Mouse (Mus musculus) cerebellum, adult 2 months (tissue): ENCODE measurements around the gene Krtap3-3.

Experiments
- CTCF ChIP-seq: fragments of 200-500 bp; IDR thresholded peaks from 2 replicates; pipeline ENCODE4 v1.5.1; 2011; ENCODE audit warnings: low read depth, mild to moderate bottlenecking, control low read depth, low read length, moderate library complexity, borderline replicate concordance; ENCODE audit not compliant: insufficient read depth
- POLR2A ChIP-seq: fragments of 200-500 bp; IDR thresholded peaks from 2 replicates; pipeline ENCODE4 v1.6.1; 2011; ENCODE audit warnings: low read length, control low read depth, borderline replicate concordance; ENCODE audit not compliant: insufficient read depth

DNA sequence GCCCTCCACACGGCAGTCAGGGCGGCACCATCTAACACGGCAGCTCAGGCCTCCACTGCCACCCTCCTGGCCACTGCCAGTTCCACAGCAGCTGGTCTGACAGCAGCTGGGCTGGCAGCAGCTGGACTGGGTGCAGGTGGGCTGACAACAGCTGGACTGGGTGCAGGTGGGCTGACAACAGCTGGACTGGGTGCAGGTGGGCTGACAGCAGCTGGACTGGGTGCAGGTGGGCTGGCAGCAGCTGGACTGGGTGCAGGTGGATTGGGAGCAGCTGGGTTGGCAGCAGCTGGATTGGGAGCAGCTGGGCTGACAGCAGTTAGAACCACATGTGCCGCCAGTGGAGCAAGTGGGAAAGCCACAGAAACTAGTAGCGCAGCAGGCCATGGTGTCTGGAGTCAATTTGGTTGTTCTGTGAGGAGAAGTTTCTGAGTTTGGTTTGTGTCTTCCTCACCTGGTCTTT is 32.6 kb upstream of the Krtap3-3 start, which contains the start of gene Krtap1-4:
- TF ChIP-seq CTCF (no peak), POLR2A (no peak)
